Comparison of ENCODE assay signal across 32 mouse cellular contexts in genomic region chr4:34855966-34856365, GRCm38 (mm10). TPM values are rescaled to one million over a fixed set of nuclear protein-coding genes. Genes with fewer than 3 reads are reported as not detected.
"Had no signal": no experiment of that assay in that cellular context is flagged by ENCODE, and none has a peak within 500 bp of the region (broad histone marks: within the 10 kb centered on the region; RNA-seq: fewer than 3 reads in every experiment).

No protein-coding gene starts in this region.

- ATAC-seq: forebrain, embryonic 13.5 days; forebrain, embryonic 14.5 days; forebrain, embryonic 15.5 days; forebrain, embryonic 16.5 days; forebrain, postnatal 0 days had no signal

- H3K4me3 ChIP-seq: embryonic facial prominence, embryonic 10.5 days; embryonic facial prominence, embryonic 12.5 days; embryonic facial prominence, embryonic 13.5 days; embryonic facial prominence, embryonic 15.5 days; erythroblast, embryonic 14.5 days; forebrain, embryonic 10.5 days; forebrain, embryonic 12.5 days; forebrain, embryonic 13.5 days; forebrain, embryonic 15.5 days; gastrocnemius, adult 2 months; heart, adult 2 months had no signal

- H3K4me1 ChIP-seq: embryonic facial prominence, embryonic 10.5 days; embryonic facial prominence, embryonic 12.5 days; forebrain, embryonic 12.5 days had no signal

- DNase-seq: cerebellum, adult 9-11 months; cerebellum, postnatal 10 days; cerebellum, postnatal 14 days; cerebellum, postnatal 25 days; cerebellum, postnatal 36 days; embryo, embryonic 11 days; forebrain, postnatal 0 days; gastrocnemius, adult 2 months; gastrocnemius, postnatal 10 days; gastrocnemius, postnatal 14 days; gastrocnemius, postnatal 25 days; gastrocnemius, postnatal 36 days; heart, adult 11 months; heart, adult 18-20 months; heart, adult 2 months had no signal

- H3K27ac ChIP-seq: embryonic facial prominence, embryonic 10.5 days; embryonic facial prominence, embryonic 12.5 days; embryonic facial prominence, embryonic 13.5 days; embryonic facial prominence, embryonic 15.5 days; forebrain, embryonic 10.5 days; forebrain, embryonic 12.5 days; forebrain, embryonic 13.5 days; forebrain, embryonic 15.5 days; gastrocnemius, adult 2 months; heart, adult 2 months had no signal

- H3K9me3 ChIP-seq: embryonic facial prominence, embryonic 12.5 days; embryonic facial prominence, embryonic 15.5 days; forebrain, embryonic 12.5 days; forebrain, embryonic 13.5 days; forebrain, embryonic 15.5 days had no signal

- H3K9ac ChIP-seq: embryonic facial prominence, embryonic 12.5 days; embryonic facial prominence, embryonic 13.5 days; embryonic facial prominence, embryonic 15.5 days; forebrain, embryonic 12.5 days; forebrain, embryonic 13.5 days; forebrain, embryonic 15.5 days; forebrain, postnatal 0 days had no signal

RNA-seq across cellular contexts. Expression of gene Cga, which starts 37.6 kb away (rescaled TPM):
- total RNA-seq: common myeloid progenitor, adult 5-6 weeks; forebrain, postnatal 0 days; gastrocnemius, adult 18-20 months; gastrocnemius, adult 2 months; gastrocnemius, adult 8-10 months; gastrocnemius, postnatal 10 days; gastrocnemius, postnatal 14 days; gastrocnemius, postnatal 25 days; gastrocnemius, postnatal 36 days; gastrocnemius, postnatal 4 days; granulocyte monocyte progenitor cell, adult 5-6 weeks; heart, adult 18-20 months; heart, adult 2 months; heart, adult 8-10 months had no signal
